Mouse (Mus musculus) retina, postnatal 7 days (tissue): ENCODE measurements at regions not wholly inside any gene's neighbourhood (a gene's known extent, or its start where the extent isn't known, plus 50 kb on each side); places are given as distances from the start of the nearest gene placed in this dataset.

Experiments used
- DNase-seq: peaks from one replicate; pipeline ENCODE4 v3.0.0-alpha.2; 2012; ENCODE audit warnings: low read depth, low spot score

GRCm38 (mm10) chr11:111280769-111281168 is 214.8 kb downstream of the Kcnj2 start:
- no peak for DNase-seq

- DNase-seq = no peak
These were observed 215.5 kb downstream of the Kcnj2 start for GRCm38 (mm10) chr11:111281237-111282160.

GRCm38 (mm10) chr11:111282283-111282682 is 216.3 kb downstream of the Kcnj2 start:
- no peak for DNase-seq

GRCm38 (mm10) chr11:111290537-111290936 is 224.6 kb downstream of the Kcnj2 start:
- DNase-seq = no peak

GRCm38 (mm10) chr11:111296309-111296721 is 230.4 kb downstream of the Kcnj2 start:
- no peak for DNase-seq

- DNase-seq = no peak
These were observed 246.8 kb downstream of the Kcnj2 start for GRCm38 (mm10) chr11:111312802-111313201.

- DNase-seq = no peak
These were observed 247.6 kb downstream of the Kcnj2 start for GRCm38 (mm10) chr11:111313566-111313965.

GRCm38 (mm10) chr11:111321576-111321975 is 255.6 kb downstream of the Kcnj2 start:
- DNase-seq = no peak

- no peak for DNase-seq
These were observed 258.6 kb downstream of the Kcnj2 start for GRCm38 (mm10) chr11:111324453-111325010.

- DNase-seq = no peak
These were observed 261.0 kb downstream of the Kcnj2 start for GRCm38 (mm10) chr11:111326915-111327314.

GRCm38 (mm10) chr11:111328258-111328657 is 262.3 kb downstream of the Kcnj2 start:
- DNase-seq = no peak

- DNase-seq = no peak
These were observed 265.6 kb downstream of the Kcnj2 start for GRCm38 (mm10) chr11:111331592-111331991.

- no peak for DNase-seq
These were observed 267.1 kb downstream of the Kcnj2 start for GRCm38 (mm10) chr11:111333021-111333420.

- DNase-seq = no peak
These were observed 281.6 kb downstream of the Kcnj2 start for GRCm38 (mm10) chr11:111347562-111347961.

GRCm38 (mm10) chr11:111350028-111350427 is 284.1 kb downstream of the Kcnj2 start:
- DNase-seq = no peak

GRCm38 (mm10) chr11:111363363-111363762 is 297.4 kb downstream of the Kcnj2 start:
- DNase-seq = no peak

GRCm38 (mm10) chr11:111377165-111377564 is 311.2 kb downstream of the Kcnj2 start:
- no peak for DNase-seq

- DNase-seq = no peak
These were observed 313.9 kb downstream of the Kcnj2 start for GRCm38 (mm10) chr11:111379842-111380241.

GRCm38 (mm10) chr11:111398706-111399105 is 332.7 kb downstream of the Kcnj2 start:
- no peak for DNase-seq

- DNase-seq = no peak
These were observed 343.3 kb downstream of the Kcnj2 start for GRCm38 (mm10) chr11:111409266-111409665.

- DNase-seq = no peak
These were observed 358.9 kb downstream of the Kcnj2 start for GRCm38 (mm10) chr11:111424871-111425270.

GRCm38 (mm10) chr11:111426715-111427114 is 360.8 kb downstream of the Kcnj2 start:
- no peak for DNase-seq

- DNase-seq = no peak
These were observed 376.3 kb downstream of the Kcnj2 start for GRCm38 (mm10) chr11:111442257-111442656.
